Mouse (Mus musculus): ENCODE data around the gene Mmp9.
A peak's percentile ranks its signal among the peaks of the same experiment; 100 is the strongest.

Gene Mmp9

DNA sequence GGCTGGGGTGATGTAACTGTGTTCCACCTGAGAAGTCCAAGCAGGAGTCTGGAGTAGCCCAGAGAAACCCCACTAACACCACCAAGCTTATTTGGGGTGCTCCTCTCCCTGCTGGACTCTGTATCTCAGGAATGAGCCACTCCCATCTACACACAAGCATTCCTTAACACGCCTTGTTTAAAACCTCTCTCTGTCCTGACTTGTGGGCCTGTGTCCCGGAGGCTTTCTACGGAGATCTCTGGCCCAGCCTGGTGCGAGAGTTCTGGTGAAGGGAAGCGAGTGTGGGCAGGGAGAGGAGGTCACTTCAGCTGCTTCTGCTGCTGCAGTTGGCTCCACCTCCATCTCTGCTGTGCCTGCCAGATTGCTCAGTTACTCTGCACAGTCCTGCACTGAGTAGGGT, 15.6 kb downstream of the Mmp9 start:
- no peak for DNase-seq

DNA sequence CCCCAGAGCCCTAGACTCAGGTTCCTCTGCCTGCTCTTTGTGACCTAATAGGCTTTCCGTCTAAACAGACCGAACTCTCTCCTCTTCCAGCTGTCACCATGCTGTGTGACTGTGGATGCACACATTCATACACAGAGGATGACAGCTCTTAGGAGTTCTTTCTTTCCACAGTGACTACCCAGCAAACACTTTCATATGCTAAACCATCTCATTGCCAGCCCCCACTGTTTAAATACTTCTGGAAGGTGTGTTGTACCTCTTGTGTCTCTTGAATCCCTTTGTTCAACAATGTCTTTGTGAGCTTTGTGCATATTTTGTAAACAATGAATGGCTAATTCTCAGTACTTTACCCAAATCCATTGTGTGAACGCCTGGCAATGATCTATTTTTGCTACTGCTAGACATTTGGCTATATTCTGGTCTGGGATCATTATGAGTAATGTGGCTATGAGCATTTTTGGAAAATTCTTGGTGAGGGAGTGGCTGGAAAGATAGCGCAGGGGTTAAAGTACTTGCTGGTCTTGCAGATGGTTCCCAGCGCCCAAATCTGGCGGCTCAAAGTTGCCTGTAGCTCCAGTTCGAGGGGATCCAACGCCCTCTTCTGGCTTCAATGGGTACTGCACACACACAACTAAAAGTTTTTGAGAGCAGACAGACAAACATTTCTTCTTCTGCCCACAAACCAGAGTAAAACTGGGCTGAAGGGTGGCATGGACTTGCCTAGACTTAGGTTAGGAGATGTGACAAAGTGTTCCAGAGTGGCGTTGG, 17.2 kb downstream of the Mmp9 start:
- DNase-seq = no peak

DNA sequence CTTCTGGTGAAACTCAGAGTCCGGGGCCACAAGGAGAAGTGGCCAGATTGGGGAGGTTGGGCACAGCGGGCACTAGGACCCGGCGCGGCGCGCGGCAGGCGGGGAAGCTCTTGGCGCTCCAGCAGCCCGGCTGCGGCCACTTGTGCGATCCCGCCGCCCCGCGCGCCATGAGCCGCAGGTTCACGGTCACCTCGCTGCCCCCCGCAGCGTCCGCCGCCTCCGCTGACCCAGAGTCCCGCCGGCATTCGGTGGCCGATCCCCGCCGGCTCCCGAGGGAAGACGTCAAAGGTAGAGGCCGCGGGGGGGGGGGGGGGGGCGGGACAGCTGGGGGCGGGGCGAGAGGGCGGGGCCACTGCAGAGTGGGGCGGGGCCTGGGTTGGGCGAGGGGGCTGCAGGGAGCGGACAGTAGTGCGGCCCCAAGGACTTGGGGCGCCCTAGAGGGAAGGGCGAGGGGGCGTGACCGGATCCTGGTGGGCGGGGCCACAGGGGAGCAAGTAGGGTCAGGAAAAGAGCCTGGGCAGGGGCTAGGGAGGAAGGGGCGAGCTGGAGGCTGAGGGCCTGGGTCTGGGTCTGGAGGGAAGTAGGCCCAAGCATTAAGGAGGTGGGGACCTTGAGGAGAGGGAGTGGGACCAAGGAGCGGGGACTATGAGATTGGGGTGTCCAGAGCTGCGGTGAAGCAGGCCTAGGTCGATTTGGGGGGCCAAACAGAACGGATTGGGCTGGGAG, 20.3 kb downstream of the Mmp9 start, which contains the start of gene Slc12a5:
Gene Slc12a5, plus strand, starts transcription at position 87 of the 726 bp plus-strand sequence.
- DNase-seq = peak; percentile 92

DNA sequence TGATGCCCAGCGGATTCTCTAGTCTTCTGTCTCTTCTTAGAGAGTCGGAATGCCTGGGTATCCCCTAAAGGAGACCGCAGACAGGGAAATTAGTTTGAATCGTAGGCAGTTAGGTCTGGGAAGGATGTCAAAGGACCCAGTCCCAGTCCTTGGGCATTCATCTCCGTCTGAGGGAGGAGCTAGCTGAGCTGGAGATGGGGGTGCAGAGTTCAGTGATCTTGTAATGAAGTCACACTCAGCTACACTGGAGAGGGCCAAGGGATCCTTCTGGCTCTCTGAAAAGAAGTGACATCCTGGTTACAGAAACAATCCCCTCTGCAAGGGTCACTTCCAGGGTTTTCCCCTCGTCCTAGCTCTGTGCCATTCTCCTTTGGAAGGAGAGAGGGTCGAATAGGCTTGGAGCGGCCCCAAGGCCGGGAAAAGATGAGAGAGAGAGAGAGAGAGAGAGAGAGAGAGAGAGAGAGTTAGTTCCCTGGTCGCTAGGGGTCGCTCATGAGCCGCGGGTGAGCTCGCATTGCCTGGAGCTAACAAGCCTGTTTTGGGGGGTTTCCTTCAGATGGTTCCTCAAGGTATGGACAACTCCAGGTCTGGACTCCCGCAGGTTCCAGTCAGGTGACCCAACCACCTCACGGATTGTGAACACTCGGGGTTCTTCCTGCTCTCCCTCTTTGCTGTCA, 21.1 kb downstream of the Mmp9 start:
- DNase-seq = peak; percentile 81

DNA sequence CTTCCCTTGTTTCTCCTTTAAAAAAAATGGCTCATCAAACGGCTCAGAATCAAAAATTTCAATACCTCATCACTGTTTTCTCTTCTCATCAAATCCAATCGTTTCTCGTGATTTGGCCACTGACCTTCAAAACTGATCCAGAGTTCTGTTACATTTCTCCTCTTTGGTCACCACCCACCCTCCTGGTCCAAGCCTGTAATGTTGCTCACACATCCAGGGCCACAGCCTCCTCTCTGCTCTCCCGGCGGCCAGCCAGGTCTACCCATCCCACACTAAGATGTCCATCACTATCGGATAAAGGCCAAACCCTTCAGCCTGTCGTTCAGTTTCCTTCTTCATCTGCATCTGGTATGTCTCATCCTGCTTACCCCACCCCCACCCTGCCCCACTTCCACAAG, 21.6 kb downstream of the Mmp9 start:
- no peak for DNase-seq

DNA sequence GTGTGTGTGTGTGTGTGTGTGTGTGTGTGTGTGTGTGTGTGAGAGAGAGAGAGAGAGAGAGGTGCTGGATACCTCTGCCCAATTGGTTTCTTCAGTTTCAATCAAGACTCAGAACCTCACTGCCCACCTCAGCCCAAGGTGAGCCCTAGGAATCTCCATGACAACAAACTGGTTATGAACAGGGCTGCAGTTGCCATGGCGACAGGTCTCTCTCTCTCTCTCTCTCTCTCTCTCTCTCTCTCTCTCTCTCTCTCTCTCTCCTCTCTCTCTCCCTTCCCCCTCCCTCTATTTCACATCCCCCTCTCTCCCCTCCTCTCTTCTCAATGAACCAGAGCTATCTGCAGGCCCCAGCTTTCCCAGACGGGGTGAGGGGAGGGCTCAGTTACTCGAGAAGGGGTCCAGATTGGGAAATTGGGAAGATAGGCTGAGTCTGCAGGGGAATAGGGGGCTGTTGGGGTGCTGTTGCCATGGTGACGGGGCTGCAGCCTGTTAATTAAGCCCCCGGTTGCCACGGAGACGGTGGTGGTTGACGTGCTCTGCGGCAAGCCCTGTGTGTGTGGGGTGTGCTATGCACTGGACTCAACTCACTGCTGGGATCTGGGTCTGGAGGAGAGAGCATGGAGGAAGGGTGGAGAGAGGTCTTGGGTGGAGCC, 23.8 kb downstream of the Mmp9 start:
- DNase-seq = no peak

DNA sequence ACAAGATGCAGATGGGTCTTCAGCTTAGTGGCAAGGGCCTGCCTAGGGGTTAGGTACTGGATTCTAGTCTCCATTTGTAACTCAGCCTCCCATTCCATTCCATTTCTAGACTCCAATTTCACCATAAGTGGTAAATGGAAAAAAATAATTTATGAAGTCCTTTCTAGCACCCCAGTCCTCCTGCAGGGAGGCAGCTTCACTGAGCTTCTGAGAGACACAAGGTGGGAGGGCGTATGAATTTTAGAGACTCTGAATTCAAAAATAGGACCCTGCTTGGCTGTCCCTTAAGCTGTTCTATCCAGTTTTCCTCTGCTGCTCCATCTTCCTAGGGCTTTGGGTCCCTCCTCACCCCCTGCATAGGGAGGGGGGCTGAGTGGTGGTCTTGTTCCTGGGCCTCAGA, 24.4 kb downstream of the Mmp9 start:
- no peak for DNase-seq

DNA sequence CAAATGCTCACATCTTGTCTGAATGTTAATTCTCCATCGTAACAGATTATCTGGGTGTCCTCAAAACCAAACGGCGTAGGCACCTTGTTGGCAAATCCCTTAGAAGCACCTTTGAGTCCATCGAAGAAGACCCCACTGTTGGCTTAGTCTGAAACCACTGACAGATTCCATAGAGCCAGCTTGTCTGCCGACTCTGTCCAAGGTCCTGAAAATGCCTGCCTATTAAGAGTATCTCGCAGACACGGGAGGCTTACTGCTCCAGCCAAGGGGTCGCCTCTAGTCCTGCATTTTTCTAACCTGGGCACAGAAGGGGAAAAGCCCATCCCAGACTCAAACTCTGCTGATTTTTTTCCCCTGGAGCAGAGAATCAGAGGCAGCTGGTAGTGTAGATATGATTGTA, 25.8 kb downstream of the Mmp9 start:
- DNase-seq = peak; percentile 89

DNA sequence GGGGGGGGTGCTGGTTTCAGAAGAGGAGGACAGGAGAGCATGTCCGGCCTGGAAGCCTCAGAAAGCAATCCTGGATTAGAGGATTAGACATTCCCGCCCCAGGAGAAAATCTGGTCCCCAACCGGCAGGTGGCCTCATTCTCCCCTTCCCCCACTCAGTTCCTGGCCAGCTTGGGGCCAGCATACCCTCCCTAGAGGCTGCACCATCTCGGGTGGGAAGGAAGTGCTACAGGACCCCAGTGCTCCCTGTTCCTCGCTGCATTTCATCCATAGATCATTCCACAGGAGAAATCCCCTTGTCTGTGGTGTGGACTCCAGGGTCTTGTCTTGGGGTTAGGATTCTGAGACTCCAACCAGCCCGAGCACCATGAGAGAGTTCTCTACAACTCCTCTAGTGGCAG, 26.6 kb downstream of the Mmp9 start:
- DNase-seq = no peak

DNA sequence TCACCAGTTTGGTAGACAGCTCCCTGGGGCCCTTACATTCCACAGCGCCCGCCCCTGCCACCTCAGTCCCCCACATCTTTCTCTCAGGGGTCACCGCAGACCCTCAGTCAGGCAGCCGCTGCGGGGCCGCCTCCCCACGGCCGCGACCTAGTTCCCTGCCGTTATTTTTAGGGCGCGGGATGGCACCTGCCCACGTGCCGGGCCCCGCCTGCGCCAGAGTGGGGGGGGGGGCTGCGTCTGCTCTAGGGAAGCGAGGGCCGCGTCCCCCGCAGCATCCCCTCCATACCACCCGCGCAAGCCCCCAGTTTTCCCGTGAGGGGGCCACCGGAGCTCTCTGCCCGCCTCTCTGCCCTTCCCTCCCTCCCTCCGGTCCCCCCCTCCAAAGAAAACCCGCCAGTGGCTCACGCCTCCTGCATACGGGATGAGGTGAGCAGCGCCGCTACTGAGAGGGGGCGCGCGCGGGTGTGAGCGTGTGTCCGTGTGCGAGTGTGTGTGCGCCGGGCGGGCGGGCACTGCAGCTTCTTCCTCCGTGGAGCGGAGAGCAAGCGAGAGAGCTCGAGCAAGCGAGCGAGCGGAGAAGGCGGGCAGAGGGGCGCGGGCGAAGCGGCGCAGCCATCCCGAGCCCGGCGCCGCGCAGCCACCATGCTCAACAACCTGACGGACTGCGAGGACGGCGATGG, 27.3 kb downstream of the Mmp9 start:
- DNase-seq = peak; percentile 60

DNA sequence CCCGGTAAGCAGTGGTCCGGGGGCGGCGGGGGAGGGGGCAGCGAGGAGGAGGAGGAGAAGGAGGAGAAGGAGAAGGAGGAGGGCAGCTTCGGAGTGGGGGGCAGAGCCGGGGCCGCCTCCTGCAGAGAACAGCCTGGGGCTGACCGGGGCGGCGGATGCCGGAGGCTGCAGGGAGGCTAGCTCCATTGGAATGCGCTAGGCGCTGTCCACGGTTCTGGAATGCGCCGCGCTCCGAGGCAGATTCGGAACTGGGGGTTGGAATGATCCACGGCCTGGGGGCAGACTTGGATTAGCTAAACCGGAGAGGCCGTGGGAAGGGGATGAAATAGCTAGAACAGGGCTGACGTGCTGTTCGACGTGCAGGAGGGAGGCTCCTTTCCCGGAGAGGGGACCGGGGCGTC, 27.9 kb downstream of the Mmp9 start:
- peak; percentile 90 for DNase-seq

DNA sequence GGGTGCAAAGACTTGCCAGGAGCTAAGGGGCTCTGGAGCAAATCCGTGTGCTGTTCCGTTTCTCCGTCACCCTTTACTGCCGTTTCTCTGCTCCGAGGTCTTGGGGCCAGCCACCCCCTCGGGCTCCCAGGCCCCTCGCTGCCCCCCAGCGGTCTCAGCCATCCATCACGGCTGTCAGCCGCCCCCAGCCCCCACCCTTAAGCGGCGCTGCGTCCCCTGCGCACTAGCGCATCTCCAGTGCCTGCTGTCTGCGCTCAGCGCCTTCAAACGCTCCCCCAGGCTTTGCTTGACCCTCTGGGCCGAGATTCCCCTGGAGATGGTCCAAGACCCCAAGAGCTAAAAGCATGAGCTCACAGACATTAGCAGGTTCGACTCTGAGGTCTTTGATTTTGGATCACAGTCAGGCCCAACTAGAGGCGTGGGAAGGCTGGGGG, 28.8 kb downstream of the Mmp9 start:
- DNase-seq = no peak

DNA sequence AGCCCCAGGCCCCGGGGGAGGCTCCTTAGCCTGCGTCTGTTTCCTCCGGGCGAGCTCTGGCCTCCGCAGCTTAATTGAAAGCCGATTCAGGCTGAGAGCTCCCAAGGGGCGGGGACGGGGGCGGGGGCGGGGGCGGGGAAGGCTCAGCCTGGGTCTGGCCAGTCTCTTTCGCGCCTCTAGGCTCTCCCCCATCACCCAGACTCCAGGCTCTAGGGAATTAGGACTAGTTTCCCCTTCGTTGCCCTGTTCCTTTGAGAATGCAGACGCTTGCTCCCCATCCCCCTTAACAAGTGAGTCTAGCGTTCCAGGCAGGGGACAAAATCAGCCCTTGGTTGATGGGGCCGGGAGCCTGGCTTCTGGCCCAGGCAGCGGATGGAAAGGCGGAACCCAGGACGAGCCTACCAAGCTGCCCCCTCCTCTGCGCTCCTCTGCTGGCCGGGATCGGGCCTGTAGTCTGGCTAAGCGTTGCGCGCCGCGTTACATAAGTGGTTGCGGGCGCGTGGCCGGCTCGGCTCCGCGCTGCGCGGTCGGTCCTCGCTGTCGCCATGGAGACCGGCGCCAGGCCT, 30.1 kb downstream of the Mmp9 start:
- peak; percentile 77 for DNase-seq

DNA sequence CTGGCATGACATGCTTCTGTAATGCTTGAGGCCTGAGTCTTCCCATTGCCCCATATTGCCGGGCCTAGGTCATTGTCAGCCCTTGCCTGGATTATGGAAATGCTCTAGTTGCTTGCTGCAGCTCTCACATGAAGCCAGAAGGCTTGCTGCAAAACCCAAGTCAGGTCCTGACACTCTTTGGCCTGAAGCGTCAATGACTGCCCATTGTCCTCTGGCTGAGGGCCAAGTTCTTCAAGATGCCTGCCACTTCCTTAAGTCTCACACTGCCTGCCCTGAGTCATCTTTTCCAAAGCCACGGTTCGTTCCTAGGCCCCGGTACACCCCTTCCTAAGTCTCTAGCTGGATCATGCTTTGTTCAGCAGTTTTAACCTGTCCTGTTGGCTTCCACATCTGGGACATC, 32.1 kb downstream of the Mmp9 start:
- no peak for DNase-seq

DNA sequence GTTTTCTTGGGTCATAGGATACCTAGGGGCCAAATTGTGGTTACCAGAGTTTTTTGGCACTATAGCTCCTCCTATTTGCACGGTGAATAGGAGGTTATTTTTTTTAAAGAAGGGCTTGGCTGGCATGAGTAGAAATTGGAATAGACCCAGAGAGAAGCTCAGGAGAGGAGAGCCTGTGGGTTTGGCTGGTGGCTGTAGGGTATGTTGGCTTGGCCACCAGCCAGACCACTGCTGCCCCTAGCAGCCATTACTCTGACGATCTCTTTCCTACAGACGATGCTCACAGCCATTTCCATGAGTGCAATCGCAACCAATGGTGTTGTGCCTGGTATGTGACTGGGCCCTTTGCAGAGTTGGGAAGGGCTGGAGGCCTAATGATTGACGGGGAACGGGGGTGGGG, 35.0 kb downstream of the Mmp9 start:
- DNase-seq = no peak

DNA sequence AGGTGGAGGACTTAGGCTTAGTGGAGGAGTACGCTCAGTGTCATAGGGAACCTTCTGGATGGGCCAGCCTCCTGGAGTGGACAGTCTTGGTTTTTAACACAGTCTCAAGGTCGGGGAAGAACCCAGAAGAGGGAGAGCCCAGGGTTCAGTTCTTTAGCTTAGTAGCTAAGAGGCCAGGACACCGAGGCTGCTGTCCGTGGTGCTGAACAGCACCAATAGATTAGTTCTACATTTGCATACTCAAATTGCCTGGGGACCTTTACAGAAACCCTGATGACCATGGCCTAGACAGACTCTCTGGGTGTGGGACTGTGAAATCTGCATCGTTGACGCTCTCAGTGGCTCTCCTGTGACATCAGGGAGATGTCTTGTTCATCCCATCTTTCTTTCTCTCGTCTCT, 39.2 kb downstream of the Mmp9 start:
- DNase-seq = peak; percentile 82

DNA sequence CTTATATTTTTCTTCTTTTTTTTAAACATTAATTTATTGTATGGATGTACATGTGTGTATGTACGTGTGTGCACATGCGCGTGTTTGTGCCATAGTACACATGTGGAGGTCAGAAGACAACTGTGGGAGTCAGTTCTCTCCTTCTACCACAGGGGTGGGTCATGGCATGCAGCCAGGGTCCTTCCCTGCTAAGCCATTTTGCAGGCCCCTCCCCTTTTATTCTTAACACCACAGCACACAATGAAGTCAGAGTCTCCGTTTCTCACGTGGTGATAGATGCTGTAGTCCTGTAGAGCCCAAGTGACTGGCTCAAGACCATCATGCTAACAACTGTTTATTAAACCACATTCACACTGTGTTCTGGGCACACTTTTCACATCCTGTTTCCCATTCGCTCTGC, 45.4 kb downstream of the Mmp9 start:
- DNase-seq = no peak

DNA sequence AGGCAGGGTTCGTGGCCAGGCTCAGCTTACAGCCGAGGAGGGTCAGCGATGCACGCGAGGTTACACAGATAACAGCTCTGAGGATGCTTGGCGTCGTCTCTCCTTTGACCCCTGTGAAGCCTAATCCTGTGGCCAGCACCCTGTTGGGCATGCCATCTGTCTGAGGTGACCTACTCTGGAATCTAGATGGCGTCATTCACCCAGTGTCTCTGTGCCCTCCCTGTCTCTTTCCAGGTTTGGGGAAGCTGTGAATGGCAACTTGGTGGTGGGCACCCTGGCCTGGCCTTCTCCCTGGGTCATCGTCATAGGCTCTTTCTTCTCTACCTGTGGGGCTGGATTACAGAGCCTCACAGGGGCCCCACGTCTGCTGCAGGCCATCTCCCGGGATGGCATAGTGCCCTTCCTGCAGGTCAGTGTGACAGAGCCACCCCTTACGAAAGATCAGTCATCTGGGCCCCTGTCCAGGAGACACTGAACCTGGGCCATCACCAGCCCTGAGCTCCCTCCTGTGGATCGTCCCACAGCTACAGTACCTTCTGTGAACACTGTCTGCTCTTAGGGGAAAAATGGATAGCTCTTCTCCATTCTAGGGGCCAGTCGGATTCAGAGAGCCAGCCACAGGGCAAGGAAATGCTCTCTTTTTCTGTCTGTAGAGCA, 45.9 kb downstream of the Mmp9 start:
- DNase-seq = no peak

DNA sequence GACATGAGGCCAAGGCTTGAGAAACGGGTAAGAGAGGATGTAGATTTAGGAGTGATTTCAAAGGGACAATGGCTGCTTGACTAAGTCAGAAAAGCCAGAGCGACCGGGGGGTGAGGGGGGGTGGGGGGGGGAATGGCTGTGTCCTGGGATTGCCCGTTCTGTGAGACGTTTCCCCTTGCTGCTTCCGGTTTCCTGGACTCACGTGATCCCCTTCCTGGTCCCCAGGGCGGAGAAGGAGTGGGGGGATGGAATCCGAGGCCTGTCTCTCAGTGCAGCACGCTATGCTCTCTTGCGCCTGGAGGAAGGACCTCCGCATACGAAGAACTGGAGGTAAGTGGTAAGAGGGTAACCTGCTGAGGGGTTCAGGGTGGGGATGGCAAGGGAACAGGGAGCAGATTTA, 48.2 kb downstream of the Mmp9 start:
- DNase-seq = no peak

DNA sequence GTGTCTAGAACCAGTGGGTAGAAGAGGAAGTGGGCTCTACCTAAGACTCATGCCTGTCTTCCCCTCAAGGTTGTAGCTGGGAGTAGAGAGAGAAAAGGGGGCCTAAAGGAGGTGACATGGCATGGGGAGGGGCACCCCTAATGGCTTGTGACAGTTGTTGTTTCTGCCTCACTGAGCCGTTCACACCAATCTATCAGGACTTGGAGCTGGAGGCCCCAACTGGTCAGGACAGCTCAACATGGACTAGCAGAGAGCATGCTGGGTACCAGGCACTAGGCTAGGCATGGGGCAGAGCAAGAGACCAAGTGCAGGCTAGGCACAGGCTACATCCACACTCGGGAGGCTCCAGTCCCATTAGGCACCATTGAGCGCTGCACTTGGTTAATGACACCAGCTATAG, 50.5 kb downstream of the Mmp9 start:
- no peak for DNase-seq

DNA sequence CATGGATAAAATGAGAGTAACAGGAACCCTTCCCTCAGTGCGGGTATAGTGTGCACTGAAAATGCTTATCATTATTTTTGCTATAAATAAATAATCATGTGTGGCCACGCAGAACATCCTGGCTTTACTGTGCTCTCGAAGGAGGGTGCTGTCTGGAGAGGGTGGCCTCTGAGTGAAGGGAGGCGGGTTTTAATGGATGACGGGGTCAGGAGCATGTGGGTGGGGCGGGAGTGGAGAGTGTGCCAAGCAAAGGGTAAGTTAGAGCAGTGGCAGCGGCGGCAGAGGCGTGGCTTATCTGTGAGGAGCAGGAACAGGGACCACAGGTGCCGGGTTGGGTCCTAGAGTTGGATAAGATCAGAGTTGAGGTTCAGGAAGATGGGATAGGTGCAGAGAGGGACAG, 51.2 kb downstream of the Mmp9 start:
- DNase-seq = no peak

DNA sequence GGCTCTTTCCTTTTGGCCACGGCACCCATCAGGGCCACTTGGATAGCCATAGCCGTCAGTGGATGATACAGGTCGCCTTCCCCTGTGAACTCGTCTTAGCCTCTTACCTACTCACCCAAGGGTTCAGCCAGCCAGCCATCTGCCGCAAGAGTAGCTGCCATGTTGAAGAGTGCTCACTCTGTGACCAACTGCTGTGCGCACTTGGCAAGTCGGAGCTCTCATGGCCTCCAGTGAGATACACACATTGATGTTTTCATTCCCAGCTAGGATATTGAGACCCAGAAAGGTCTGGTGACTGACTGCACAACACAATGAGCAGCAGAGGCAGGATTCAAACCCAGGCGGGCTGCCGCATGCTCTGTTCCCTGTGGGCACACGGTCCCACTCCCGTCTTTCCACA, 53.6 kb downstream of the Mmp9 start:
- no peak for DNase-seq

Measured in embryo, embryonic 11 days (tissue).